Mouse (Mus musculus): ENCODE measurements at regions not wholly inside any gene's neighbourhood (a gene's known extent, or its start where the extent isn't known, plus 50 kb on each side); places are given as distances from the start of the nearest gene placed in this dataset.

DNA sequence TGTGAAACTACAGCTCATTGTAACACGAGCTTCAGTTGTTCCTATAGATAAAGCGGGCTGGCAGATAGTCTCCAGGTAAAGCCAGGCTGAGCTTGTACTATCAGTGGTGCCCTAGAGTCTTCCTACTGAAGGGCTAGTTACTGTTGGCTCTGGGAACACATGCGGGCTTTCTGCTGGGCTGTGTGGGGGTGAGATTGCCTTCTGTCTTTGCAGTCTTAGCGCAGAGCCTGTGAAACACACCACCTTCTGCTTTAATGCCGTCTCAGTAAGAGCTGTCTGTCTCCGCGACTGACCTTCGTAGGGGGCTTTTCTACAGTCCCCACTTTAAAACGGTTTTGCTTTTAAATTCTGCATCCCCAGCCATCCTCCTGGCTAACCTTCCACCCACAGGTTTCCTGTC is 76.7 kb downstream of the Trim29 start:
- no peak for DNase-seq

DNA sequence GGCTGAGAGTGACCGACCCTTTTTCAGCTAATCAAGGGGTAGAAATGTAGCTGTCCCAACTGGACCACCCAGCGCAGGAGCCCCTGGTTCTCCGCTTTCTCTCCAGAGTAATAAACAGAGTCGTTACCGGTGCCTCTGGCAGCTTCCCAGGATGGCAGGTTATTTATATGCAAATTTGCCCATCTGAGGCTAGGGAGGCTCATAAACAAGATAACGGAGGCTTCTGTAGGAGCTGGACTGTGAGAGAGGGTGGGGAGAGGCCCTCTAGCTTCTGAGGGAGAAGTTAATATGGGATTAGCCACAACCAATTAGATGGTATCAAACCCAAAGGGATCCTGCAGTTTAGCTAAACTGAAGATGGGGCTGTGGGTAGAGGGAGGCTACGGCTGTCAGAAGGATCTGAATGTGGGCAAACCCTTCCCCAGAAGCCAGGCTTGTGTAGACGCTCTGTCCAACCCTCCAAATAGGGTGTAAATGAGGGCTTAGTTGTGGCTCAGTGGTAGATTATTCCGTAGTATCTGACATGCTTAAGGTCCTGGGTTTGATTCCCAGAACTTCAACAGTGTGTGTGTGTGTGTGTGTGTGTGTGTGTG is 78.9 kb downstream of the Trim29 start:
- DNase-seq: no peak

- no peak for DNase-seq
Observed at GRCm38 (mm10) chr9:43392467-43393064, 81.9 kb downstream of the Trim29 start.

GRCm38 (mm10) chr9:43394204-43394603 is 83.6 kb downstream of the Trim29 start:
- no peak for DNase-seq

DNA sequence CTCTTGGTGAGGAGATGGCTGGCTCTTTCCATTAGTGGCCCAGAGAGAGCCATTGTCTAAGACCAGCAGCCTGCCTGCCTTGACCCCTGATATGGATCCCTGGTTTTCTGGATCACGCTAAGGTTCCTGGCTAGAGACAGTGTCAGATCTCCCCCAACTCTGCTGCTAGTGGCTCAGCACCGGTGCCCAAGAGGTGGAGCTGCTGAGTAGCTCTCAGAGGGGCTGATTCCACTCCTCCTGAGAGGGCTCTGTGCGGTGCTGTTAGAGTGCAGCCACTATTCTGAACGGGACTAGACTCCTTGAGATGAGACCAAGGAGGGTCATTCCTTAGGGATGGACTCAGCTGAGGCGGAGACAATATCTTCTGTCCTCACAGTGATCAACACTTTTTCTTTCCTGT is 84.6 kb downstream of the Trim29 start:
- DNase-seq: peak; percentile 18

DNA sequence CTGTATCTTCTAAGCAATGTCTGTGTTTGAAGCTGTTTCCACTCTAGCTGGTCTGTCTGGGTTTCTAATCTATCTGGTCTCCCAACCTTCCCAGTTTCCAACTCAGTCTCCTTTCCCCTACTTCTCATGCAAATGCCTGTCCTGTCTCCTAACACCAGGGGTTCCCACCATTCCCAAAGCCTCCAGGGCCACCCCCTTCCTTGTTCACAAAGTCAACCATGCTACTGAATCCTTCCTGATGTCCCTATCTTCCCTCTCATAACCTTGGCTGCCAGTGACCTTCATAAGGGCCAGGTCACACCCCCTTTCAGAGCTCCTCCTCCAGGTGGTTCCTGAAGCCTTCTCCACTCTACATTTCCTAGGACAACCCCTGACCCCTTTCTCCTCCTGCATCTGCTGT is 85.9 kb downstream of the Trim29 start:
- DNase-seq: no peak

DNA sequence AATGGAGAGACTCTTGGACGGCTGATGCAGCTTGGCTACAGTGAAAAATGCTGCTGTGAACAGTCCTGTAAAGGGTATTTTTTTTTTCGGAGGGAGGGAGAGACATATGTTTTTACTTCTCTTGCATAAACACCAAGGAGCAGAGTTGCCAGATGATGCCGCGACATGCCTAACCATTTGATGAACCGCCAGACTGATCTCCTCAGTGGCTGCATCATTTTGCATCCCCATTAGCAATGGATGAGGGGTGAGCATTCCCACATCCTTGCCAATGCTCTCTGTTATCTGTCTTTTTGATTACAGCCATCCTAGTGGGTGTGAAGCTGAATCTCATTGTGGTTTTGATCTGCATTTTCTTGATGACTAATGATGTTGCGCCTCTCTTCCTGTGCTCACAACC is 97.8 kb downstream of the Trim29 start:
- no peak for DNase-seq

DNA sequence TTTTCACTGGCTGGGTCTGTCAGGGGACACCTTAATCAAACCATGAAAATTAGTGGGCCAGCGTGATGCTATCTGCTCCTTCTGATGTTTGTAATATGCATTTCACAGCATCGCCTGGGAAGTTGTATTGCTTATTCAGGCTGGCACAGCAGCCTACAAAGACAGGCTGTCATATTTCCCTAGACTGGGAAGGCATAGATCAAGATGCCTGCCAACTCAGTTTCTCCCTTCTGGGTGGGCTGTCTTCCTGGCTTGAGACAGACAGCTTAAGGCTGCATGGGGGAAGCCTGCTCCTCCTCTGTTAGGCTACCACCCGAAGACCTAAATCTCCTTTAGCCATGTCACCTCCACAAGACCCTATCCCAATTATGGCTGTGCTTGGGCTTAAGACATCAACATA is 101.8 kb downstream of the Trim29 start:
- DNase-seq: no peak

DNA sequence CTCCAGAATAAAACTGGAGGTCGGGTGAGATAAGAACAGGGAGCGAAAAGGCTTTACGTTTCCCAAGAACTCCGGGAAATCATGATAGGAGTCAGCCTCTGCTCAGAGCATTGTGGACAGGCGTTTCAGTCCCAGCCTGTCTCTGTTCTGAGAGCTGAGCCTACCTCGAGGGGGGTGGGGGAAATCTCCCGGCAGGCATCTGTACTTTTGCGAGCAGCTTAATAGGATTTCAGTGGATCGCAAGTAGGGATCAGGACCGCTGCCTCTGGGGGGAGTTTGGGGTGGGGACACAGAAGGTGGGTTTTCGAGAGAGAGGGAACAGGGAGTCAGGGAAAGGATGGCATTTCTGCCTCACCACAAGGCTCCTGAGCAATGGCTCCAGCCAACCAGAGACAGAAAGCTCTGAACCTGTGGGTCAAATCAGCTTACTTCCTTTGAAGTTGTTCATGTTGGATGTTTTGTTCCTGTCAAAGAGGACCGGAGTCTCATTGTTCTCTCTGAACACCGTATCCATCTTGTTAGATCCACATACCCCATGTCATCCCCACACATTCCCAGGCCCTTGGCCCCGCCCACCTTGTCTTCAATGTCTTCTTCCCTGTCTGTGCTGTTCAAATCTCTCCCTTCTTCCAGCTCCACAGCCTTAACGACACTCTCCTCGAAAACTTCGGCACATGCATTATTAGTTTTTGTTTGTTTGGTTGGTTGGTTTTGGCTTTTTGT is 109.5 kb downstream of the Trim29 start:
- no peak for DNase-seq

DNA sequence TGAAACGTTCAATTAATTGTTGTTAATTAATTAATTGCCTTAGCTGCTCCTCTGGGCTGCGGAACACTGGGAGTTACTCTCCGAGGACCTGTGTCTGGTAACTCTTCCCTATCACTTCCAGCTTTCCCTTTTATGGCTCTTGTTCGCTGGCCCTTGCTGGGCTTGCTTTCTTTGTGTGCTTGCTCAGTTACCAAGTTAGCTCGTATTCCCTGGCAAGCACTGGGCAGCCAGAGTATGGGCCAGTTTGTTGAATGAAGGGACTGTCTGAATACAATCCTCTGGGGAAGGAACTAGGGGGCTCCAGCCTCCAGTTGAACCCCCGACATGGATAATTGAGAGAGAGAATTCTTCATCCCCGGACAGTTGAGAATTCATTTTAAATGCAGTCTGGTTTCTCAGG is 116.4 kb downstream of the Trim29 start:
- DNase-seq: no peak

DNA sequence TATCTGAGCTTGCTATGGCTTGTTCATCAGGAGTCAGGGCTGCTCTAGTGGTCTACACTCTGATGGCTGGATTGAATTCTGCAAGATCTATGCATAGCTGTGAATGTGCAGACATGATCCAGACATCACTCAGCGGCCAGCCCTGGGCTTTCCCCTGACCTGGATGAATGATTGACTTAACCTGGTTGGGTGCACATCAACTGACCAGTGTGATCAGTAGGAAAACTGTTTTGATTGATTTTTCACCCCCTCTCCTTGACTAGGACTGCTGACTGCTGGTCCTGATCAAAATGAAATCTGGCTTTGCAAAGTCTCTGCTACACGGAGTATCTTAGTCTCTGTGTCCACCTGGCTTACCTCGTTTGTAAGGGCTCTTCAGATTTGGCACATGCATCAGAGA is 123.3 kb downstream of the Trim29 start:
- no peak for DNase-seq

GRCm38 (mm10) chr9:43438476-43438875 is 127.8 kb downstream of the Trim29 start:
- DNase-seq: no peak

GRCm38 (mm10) chr9:43440959-43441510 is 130.4 kb downstream of the Trim29 start:
- no peak for DNase-seq

GRCm38 (mm10) chr9:43445491-43445890 is 134.8 kb downstream of the Trim29 start:
- no peak for DNase-seq

GRCm38 (mm10) chr9:43447372-43447771 is 136.7 kb downstream of the Trim29 start:
- DNase-seq: no peak

DNA sequence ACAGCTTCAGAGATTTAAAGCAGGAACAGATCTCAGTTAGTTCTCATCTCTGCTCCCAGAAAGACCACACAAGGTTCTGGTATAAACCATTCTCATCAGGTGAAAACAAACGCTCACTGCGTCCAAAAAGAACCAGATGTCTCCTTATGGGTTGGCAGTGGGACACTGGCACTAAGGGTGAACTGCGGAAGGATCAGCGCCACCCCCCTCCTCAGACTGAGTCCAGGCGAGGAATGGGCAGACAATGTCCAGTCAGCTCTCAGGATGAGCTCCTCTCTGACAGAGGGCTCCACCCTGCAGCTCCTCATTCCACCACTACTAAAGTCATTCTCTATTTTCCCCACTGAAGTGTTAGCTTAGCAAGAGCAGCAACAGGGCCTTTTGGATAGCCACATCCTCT is 138.3 kb downstream of the Trim29 start:
- no peak for DNase-seq

DNA sequence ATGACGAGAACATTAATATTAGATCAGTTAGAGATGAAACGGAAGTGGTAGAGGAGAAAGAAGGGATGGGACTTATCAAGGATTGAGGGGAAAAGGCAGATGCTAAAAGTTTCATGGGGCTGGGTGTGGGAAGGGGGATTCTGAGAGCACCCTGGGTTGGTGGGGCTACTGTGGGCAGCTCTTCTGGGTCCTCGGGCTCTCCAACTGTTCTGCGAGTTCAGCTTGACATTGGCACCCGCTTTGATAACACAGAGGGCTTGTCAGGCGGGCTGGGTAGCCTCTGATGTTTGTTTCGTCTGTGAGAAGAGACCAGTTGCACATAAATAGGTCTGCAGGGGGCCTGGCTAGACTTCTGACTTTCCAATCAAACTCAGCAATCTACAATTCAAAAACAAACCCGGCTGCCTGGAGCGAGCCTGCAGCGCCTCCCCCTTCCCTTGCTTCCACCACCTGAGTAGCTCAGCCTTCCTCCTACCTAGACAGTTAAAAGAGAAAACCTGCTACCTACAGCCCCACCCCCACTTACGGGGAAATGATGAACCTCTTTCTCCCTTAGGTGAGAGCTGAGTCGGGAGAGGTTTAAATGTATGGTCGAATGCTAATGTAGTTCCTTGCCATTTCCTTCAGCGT is 143.4 kb downstream of the Trim29 start:
- no peak for DNase-seq

- no peak for DNase-seq
Observed at GRCm38 (mm10) chr9:43457736-43458135, 147.1 kb downstream of the Trim29 start.

DNA sequence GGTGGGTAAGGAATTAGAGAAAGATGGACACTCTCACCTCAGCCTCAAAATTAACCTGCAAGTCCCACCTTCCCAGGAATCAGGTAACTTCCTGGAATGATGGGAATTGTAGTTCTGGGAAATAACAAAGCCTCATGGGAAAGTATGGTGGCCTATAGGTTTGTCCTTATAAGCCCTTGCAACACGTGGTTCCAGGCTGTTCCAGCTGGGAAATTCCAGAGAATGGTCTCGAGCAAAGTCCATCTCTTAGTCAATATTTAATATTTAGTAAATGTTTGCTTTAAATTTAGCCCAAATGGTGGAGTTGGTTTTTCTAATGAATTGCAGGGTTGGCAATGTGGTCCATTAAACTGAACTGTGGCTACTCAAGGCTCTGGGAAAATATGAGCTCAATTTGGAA is 150.5 kb downstream of the Trim29 start:
- no peak for DNase-seq

- no peak for DNase-seq
Observed at GRCm38 (mm10) chr9:43463445-43464090, 152.9 kb downstream of the Trim29 start.

DNA sequence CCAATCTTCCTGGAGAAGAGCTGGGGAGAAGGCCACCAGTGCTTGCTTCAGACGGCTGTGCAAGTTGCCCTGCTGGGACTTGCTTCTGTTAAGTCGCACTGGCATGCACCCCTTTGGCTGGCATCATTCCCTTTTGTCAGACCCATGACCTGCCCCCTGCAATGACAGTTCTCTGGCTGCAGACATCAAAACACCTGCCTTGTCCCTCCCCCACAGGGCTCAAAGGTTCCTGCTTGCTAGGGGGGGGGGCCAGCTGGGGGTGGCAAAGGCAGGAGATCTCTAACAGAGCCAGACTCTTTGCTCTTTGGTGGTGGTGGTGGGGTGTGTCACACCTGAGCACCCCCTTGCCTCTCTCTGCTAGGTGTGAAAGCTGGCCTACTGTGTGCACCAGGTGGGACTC is 154.5 kb downstream of the Trim29 start:
- no peak for DNase-seq

GRCm38 (mm10) chr9:43465731-43466330 is 155.2 kb downstream of the Trim29 start:
- DNase-seq: no peak

DNA sequence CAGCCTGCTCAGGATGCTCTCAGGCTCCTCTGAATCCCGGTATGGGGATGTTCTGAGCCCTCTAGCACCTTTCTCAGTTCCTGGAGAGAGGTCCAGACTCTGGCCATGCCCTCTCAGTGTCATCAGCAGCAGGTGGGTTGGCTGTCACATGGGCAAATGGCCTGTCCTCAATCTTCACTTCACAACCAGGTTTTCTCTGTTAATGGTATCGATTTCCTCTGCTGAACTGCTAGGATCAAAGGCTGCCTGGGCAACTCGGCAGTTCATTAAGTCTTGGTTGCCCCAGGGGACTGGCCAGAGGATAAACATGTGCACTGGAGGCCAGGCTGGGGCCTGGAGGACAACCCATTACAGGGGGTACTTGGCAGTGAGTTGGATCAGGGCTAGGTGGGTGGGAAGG is 156.2 kb downstream of the Trim29 start:
- no peak for DNase-seq

Measured in thymus, postnatal 4 days (tissue).